Mouse (Mus musculus): ENCODE data around the gene Slc16a11. TPM values are rescaled to one million over a fixed set of nuclear protein-coding genes. Genes with fewer than 3 reads are reported as not detected.

The Slc16a11 gene
- polyA plus RNA-seq, 1 experiment from 2014 or later: 2.0 TPM

DNA sequence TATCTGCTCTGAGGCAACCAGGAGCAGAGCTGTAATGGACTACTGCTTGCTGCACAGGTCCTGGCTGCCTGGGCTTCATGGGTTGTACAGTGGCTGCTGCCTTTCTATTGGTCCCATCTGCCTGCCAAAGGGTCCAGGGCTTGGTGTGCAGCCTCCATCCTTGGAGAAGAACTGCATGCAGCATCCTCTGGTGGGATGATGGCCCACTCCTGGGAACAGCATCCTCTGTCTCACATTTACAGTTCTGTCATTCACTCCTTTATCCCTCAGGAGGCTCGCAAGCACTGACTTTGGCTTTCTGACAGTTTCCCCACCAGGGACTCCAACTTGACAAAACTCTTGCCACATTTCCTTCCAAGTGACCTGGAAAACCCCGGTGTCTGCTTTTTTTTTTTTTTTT, 5.8 kb upstream of the Slc16a11 start:
- Histone ChIP-seq H3K27me3 (peaks cover 10% of the 10 kb centered on the region; the same call in 1 of the 2 replicates), H3K9ac (no peak overlapping the region), H3K4me2 (replicated peaks) (no peak overlapping the region), H3K36me3 (no peaks in the 10 kb centered on the region), H3K27ac (no peak overlapping the region), H3K4me1 (no peaks in the 10 kb centered on the region), H3K9me3 (no peaks in the 10 kb centered on the region), H3K4me3 (no peak overlapping the region)
- WGBS: 76% methylated on average over 2 of the region's 2 CpGs
- ATAC-seq (ENCODE audit: insufficient number of reproducible peaks, insufficient read depth, low FRiP score, low TSS enrichment): no peak

DNA sequence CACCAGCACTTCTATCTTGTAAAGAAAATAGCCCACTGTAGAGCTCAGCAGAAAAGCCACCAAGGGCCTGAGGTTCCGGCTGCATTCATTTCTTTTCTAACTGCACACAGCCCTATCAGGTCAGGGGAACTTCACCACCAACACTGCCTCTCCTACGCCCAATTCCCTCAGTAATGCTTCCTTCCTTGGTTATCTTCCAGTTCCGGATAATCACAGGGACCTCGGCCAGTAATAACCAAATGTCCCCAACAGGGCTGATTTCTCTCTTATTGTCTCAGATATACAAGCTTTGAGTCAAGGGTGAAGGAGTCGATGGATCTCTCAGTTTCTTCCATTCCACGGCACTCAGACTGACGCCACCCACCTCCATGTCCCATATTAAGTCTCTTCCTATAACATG, 5.3 kb upstream of the Slc16a11 start:
- Histone ChIP-seq H3K4me1 (no peaks in the 10 kb centered on the region), H3K4me3 (no peak overlapping the region), H3K4me2 (replicated peaks) (no peak overlapping the region), H3K9ac (no peak overlapping the region), H3K27me3 (peaks cover 11% of the 10 kb centered on the region), H3K27ac (no peak overlapping the region), H3K9me3 (no peaks in the 10 kb centered on the region), H3K36me3 (no peaks in the 10 kb centered on the region)
- WGBS: 85% methylated on average over 7 of the region's 7 CpGs
- ATAC-seq (ENCODE audit: insufficient number of reproducible peaks, insufficient read depth, low FRiP score, low TSS enrichment): no peak

- Histone ChIP-seq H3K4me1 (peaks cover 3% of the 10 kb centered on the region), H3K36me3 (no peaks in the 10 kb centered on the region), H3K9ac (no peak overlapping the region), H3K27ac (no peak overlapping the region), H3K4me2 (replicated peaks) (no peak overlapping the region), H3K27me3 (peaks cover 26% of the 10 kb centered on the region), H3K4me3 (no peak overlapping the region), H3K9me3 (no peaks in the 10 kb centered on the region)
- 79% methylated on average over 5 of the region's 5 CpGs for WGBS
- no peak for ATAC-seq (ENCODE audit: insufficient number of reproducible peaks, insufficient read depth, low FRiP score, low TSS enrichment)
Observed at GRCm38 (mm10) chr11:70208778-70209388, 3.7 kb upstream of the Slc16a11 start.

- Histone ChIP-seq H3K4me3 (no peak overlapping the region), H3K27me3 (peaks cover 44% of the 10 kb centered on the region), H3K27ac (no peak overlapping the region), H3K4me2 (replicated peaks) (no peak overlapping the region), H3K9me3 (no peaks in the 10 kb centered on the region), H3K9ac (no peak overlapping the region), H3K36me3 (no peaks in the 10 kb centered on the region), H3K4me1 (peaks cover 20% of the 10 kb centered on the region)
- WGBS: 82% methylated on average over 2 of the region's 2 CpGs
- ATAC-seq (ENCODE audit: insufficient number of reproducible peaks, insufficient read depth, low FRiP score, low TSS enrichment): no peak
Observed at GRCm38 (mm10) chr11:70210681-70211080, 1.9 kb upstream of the Slc16a11 start.

DNA sequence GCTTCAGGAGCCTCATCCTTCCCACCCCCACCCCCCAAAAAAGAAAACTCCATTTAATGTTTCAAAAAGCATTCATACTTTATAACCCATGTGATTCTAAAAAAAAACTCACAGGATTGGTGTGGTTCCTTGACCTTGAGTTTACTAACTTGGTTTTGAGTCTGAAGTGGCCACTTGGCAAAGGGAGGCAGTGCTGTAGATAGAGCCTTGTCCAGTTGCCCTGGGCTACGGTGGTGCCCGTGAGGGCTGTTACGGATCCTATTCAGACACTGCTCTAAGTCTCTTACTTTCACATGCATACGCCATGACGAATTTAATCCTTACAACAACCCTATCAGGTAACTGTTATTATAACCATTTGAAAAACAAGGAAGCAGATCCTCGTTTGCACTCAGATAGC, 580 bp upstream of the Slc16a11 start:
- Histone ChIP-seq H3K4me2 (replicated peaks) (no peak overlapping the region), H3K27me3 (peaks cover 52% of the 10 kb centered on the region)
- no peak for ATAC-seq (ENCODE audit: insufficient number of reproducible peaks, insufficient read depth, low FRiP score, low TSS enrichment)

GRCm38 (mm10) chr11:70212896-70213295, 344 bp downstream of the Slc16a11 start:
- no peak overlapping the region for H3K4me3 ChIP-seq
- no peaks in the 10 kb centered on the region for H3K9me3 ChIP-seq
- ATAC-seq (ENCODE audit: insufficient number of reproducible peaks, insufficient read depth, low FRiP score, low TSS enrichment): no peak
- 12% methylated on average over 9 of the region's 9 CpGs for WGBS
- H3K27ac ChIP-seq: no peak overlapping the region
- peaks cover 6% of the 10 kb centered on the region; the same call in 1 of the 2 replicates for H3K36me3 ChIP-seq
- H3K4me2 ChIP-seq (replicated peaks): no peak overlapping the region
- H3K27me3 ChIP-seq: peaks cover 61% of the 10 kb centered on the region
- peaks cover 21% of the 10 kb centered on the region for H3K4me1 ChIP-seq
- no peak overlapping the region for H3K9ac ChIP-seq

More for the DNA sequence above, 580 bp upstream of the Slc16a11 start:
- H3K27ac ChIP-seq: no peak overlapping the region
- WGBS: 69% methylated on average over 6 of the region's 6 CpGs
- H3K9me3 ChIP-seq: no peaks in the 10 kb centered on the region
- 0 out of 2 replicates have a peak, but pooled peaks cover 3% of the 10 kb centered on the region for H3K36me3 ChIP-seq
- H3K4me3 ChIP-seq: no peak overlapping the region
- H3K9ac ChIP-seq: no peak overlapping the region
- H3K4me1 ChIP-seq: peaks cover 21% of the 10 kb centered on the region

DNA sequence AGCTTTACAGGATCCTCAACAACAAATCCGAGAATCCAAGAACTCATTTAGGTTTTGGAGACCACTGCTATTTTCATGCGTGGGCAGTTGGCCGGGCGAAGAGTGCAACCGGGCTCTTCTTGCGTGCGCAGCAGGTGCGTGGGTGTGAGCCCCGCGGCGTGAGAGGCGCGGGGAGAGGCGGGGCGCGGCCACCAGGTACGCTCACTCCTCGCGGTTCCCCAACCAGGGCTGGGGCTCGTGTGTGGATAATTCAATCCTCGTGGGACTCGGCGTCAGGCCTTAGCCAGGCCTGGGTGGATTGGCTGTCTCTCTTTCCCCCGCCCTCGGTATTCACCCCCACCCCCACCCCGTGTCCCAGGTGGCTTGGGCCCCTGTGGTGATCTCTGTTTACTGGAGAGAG, 1.2 kb downstream of the Slc16a11 start:
- Histone ChIP-seq H3K9me3 (no peaks in the 10 kb centered on the region), H3K4me3 (peak overlapping the region; percentile 37), H3K9ac (no peak overlapping the region), H3K4me1 (peaks cover 24% of the 10 kb centered on the region), H3K27ac (no peak overlapping the region), H3K4me2 (replicated peaks) (peak overlapping the region; percentile 58), H3K27me3 (peaks cover 64% of the 10 kb centered on the region), H3K36me3 (peaks cover 6% of the 10 kb centered on the region; the same call in 1 of the 2 replicates)
- no peak for ATAC-seq (ENCODE audit: insufficient number of reproducible peaks, insufficient read depth, low FRiP score, low TSS enrichment)
- WGBS: 8% methylated on average over 26 of the region's 26 CpGs

- Histone ChIP-seq H3K27ac (no peak overlapping the region), H3K4me2 (replicated peaks) (peak overlapping the region; percentile 58), H3K4me3 (peak overlapping the region; percentile 37), H3K9ac (peak overlapping the region; percentile 56), H3K4me1 (peaks cover 30% of the 10 kb centered on the region), H3K27me3 (peaks cover 70% of the 10 kb centered on the region), H3K9me3 (no peaks in the 10 kb centered on the region), H3K36me3 (peaks cover 6% of the 10 kb centered on the region; the same call in 1 of the 2 replicates)
- ATAC-seq (ENCODE audit: insufficient number of reproducible peaks, insufficient read depth, low FRiP score, low TSS enrichment): peak; percentile 29; the same call in 1 of the 2 replicates
- 1% methylated on average over 46 of the region's 46 CpGs for WGBS
Observed at GRCm38 (mm10) chr11:70214191-70214855, 1.8 kb downstream of the Slc16a11 start.

GRCm38 (mm10) chr11:70214856-70215209, 2.3 kb downstream of the Slc16a11 start:
- H3K4me1 ChIP-seq: peaks cover 35% of the 10 kb centered on the region
- WGBS: 4% methylated on average over 18 of the region's 18 CpGs
- no peak overlapping the region for H3K27ac ChIP-seq
- no peak overlapping the region for H3K9ac ChIP-seq
- peak overlapping the region; percentile 37 for H3K4me3 ChIP-seq
- peaks cover 6% of the 10 kb centered on the region; the same call in 1 of the 2 replicates for H3K36me3 ChIP-seq
- peak overlapping the region; percentile 58 for H3K4me2 ChIP-seq (replicated peaks)
- H3K27me3 ChIP-seq: peaks cover 70% of the 10 kb centered on the region
- no peaks in the 10 kb centered on the region for H3K9me3 ChIP-seq
- peak; percentile 38; the same call in 1 of the 2 replicates for ATAC-seq (ENCODE audit: insufficient number of reproducible peaks, insufficient read depth, low FRiP score, low TSS enrichment)

DNA sequence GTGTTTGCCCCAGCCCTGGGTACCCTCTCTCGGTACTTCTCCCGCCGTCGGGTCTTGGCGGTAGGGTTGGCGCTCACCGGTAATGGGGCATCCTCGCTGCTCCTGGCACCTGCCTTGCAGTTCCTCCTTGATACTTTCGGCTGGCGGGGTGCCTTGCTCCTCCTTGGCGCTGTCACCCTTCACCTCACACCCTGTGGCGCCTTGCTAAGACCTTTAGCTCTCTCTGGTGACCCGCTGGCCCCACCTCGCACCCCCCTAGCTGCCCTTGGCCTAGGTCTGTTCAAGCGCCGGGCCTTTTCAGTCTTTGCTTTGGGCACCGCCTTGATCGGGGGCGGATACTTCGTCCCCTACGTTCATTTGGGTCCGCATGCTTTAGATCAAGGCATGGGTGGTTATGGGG, 2.7 kb downstream of the Slc16a11 start:
- 8% methylated on average over 22 of the region's 22 CpGs for WGBS
- Histone ChIP-seq H3K4me1 (peaks cover 39% of the 10 kb centered on the region), H3K4me2 (replicated peaks) (peak overlapping the region; percentile 58; the same call in 1 of the 2 replicates), H3K27ac (no peak overlapping the region), H3K27me3 (peaks cover 70% of the 10 kb centered on the region), H3K9me3 (no peaks in the 10 kb centered on the region), H3K4me3 (0 out of 2 replicates have a peak overlapping the region, but pooled peaks have one; percentile 37), H3K9ac (no peak overlapping the region), H3K36me3 (peaks cover 6% of the 10 kb centered on the region; the same call in 1 of the 2 replicates)
- no peak for ATAC-seq (ENCODE audit: insufficient number of reproducible peaks, insufficient read depth, low FRiP score, low TSS enrichment)

DNA sequence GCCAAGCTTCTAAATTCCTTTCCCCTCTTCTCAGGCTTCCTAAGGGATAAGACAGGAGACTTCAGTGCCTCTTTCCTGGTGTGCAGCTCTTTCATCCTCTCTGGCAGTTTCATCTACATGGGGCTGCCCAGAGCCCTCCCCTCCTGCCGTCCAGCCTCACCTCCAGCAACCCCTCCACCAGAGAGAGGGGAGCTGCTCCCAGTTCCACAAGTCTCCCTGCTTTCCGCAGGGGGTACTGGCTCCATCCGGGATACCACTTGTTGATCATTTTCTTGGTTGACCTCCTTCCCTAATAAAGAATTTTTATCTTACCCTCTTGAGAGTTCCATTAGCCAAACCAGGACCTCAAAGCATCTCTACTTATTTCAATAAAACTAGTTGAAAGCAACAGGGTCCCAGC, 3.6 kb downstream of the Slc16a11 start:
- H3K4me2 ChIP-seq (replicated peaks): no peak overlapping the region
- H3K27me3 ChIP-seq: peaks cover 68% of the 10 kb centered on the region
- H3K4me3 ChIP-seq: no peak overlapping the region
- H3K4me1 ChIP-seq: peaks cover 39% of the 10 kb centered on the region
- H3K9me3 ChIP-seq: no peaks in the 10 kb centered on the region
- no peak overlapping the region for H3K9ac ChIP-seq
- no peak overlapping the region for H3K27ac ChIP-seq
- ATAC-seq (ENCODE audit: insufficient number of reproducible peaks, insufficient read depth, low FRiP score, low TSS enrichment): no peak
- WGBS: 49% methylated on average over 3 of the region's 3 CpGs
- peaks cover 6% of the 10 kb centered on the region; the same call in 1 of the 2 replicates for H3K36me3 ChIP-seq

- H3K4me3 ChIP-seq: no peak overlapping the region
- H3K9ac ChIP-seq: no peak overlapping the region
- peaks cover 65% of the 10 kb centered on the region for H3K27me3 ChIP-seq
- peaks cover 6% of the 10 kb centered on the region; the same call in 1 of the 2 replicates for H3K36me3 ChIP-seq
- WGBS: 86% methylated on average over 4 of the region's 4 CpGs
- H3K9me3 ChIP-seq: no peaks in the 10 kb centered on the region
- H3K4me2 ChIP-seq (replicated peaks): no peak overlapping the region
- H3K4me1 ChIP-seq: peaks cover 42% of the 10 kb centered on the region
- H3K27ac ChIP-seq: no peak overlapping the region
- no peak for ATAC-seq (ENCODE audit: insufficient number of reproducible peaks, insufficient read depth, low FRiP score, low TSS enrichment)
Observed at GRCm38 (mm10) chr11:70218039-70218438, 5.5 kb downstream of the Slc16a11 start.
